Mouse (Mus musculus): ENCODE measurements around the gene S100a2. TPM values are rescaled to one million over a fixed set of nuclear protein-coding genes. Genes with fewer than 3 reads are reported as not detected.
A peak's percentile ranks its signal among the peaks of the same experiment; 100 is the strongest.

S100a2 gene
- polyA plus RNA-seq, 1 experiment from 2014 or later = not detected

DNA sequence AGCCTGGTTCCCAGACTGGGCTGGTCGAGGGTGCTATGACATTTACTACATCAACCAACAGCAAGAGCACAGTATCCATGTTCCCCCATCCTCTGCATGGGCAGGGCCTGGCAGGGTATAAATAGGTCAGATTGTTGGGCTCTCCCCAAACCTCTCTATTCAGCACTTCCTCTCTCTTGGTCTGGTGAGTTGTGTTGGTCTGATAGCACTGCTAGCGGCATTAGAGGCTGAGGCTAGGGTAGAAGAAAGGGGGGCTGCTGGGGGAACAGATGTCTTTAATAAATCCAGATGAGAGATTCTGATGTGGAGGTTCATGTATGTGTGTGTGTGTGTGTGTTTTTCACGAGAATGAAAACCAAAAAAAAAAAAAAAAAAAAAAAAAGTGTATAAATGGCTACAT is 13.6 kb downstream of the S100a2 start, which contains the start of gene S100a4:
TSS of gene S100a4 (plus strand) at position 149 of the 400 bp plus-strand sequence.
- H3K4me3 ChIP-seq (ENCODE audit: inconsistent target) = peak within 1 kb of the TSS; percentile 47
- H3K79me2 ChIP-seq (ENCODE audit: inconsistent target) = peaks cover 22% of the 10 kb centered on the region
- 6% methylated on average over 2 of the region's 3 CpGs for WGBS (ENCODE audit: missing documents)
- no peaks in the 10 kb centered on the region for H3K36me3 ChIP-seq (ENCODE audit: inconsistent target)
- H3K27ac ChIP-seq = peak within 1 kb of the TSS; percentile 85

DNA sequence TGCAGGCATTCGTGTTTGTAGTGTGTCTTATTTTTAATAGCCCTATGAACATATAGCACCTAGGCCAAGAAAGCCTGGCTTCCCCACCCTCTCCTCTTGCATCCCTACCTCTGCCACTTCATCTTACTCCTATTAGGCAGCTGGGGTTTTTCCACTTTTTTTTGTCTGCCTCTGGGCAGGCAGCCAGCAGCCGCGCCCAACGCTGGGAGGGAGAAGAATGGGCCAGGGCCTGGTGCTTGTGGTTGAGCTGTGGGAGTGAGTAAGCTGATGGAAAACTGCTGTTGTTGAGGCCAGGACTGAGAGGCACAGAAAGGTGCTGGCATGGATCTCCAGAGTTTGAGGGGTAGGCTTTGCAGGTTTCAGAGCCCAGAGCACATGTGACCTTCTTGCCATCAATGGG is 14.4 kb downstream of the S100a2 start:
- H3K27ac ChIP-seq = peak overlapping the region; percentile 85
- peaks cover 22% of the 10 kb centered on the region for H3K79me2 ChIP-seq (ENCODE audit: inconsistent target)
- H3K4me3 ChIP-seq (ENCODE audit: inconsistent target) = peak overlapping the region; percentile 47
- 26% methylated on average over 4 of the region's 4 CpGs for WGBS (ENCODE audit: missing documents)
- H3K36me3 ChIP-seq (ENCODE audit: inconsistent target) = no peaks in the 10 kb centered on the region

DNA sequence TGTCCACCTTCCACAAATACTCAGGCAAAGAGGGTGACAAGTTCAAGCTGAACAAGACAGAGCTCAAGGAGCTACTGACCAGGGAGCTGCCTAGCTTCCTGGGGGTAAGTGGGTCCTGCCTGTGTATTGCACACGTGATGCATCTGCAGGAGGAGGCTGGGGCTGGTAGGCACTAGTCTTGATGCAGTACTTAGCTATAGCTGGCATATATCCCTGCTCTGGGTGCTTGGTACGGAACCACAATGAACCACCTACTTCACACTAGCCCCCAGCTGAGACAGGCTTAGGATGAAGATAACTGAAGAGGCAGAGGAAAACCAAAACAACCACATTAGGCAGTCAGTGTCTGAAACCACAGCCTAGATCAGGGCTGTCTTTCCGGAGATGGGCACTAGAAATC is 15.0 kb downstream of the S100a2 start:
- peaks cover 22% of the 10 kb centered on the region for H3K79me2 ChIP-seq (ENCODE audit: inconsistent target)
- peak overlapping the region; percentile 85 for H3K27ac ChIP-seq
- H3K36me3 ChIP-seq (ENCODE audit: inconsistent target) = no peaks in the 10 kb centered on the region
- peak overlapping the region; percentile 47 for H3K4me3 ChIP-seq (ENCODE audit: inconsistent target)
- WGBS (ENCODE audit: missing documents) = 31% methylated on average over 3 of the region's 3 CpGs

DNA sequence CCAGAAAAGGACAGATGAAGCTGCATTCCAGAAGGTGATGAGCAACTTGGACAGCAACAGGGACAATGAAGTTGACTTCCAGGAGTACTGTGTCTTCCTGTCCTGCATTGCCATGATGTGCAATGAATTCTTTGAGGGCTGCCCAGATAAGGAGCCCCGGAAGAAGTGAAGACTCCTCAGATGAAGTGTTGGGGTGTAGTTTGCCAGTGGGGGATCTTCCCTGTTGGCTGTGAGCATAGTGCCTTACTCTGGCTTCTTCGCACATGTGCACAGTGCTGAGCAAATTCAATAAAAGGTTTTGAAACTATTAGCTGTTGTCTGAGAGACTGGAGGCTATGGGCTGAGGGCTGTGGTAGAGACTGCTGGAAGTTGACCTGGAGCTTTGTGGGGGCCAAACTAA is 15.7 kb downstream of the S100a2 start:
- WGBS (ENCODE audit: missing documents) = 81% methylated on average over 2 of the region's 2 CpGs
- Histone ChIP-seq H3K27ac (no peak overlapping the region), H3K79me2 (ENCODE audit: inconsistent target) (peaks cover 22% of the 10 kb centered on the region), H3K36me3 (ENCODE audit: inconsistent target) (no peaks in the 10 kb centered on the region), H3K4me3 (ENCODE audit: inconsistent target) (no peak overlapping the region)

DNA sequence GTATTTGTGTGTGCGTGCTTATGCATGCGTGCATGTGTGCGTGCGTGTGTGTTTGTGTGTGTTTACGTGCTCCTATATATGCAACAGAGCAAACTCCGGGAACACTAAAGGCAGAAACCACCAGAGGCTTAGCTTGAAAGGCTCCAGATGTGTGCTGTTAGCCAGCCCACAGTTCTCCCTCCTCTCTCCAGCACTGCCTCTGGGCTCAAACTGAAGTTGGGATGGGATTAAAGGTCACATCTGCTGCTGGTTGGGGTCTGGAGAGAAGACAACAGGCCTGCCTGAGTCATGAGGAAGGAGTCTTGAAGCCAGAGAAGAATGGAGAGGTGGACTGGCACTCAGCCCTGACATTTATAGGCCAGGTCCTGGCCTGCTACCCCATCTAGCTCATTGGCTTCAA is 16.1 kb downstream of the S100a2 start:
- 89% methylated on average over 6 of the region's 6 CpGs for WGBS (ENCODE audit: missing documents)
- H3K4me3 ChIP-seq (ENCODE audit: inconsistent target) = no peak overlapping the region
- peaks cover 22% of the 10 kb centered on the region for H3K79me2 ChIP-seq (ENCODE audit: inconsistent target)
- H3K27ac ChIP-seq = no peak overlapping the region
- H3K36me3 ChIP-seq (ENCODE audit: inconsistent target) = no peaks in the 10 kb centered on the region

DNA sequence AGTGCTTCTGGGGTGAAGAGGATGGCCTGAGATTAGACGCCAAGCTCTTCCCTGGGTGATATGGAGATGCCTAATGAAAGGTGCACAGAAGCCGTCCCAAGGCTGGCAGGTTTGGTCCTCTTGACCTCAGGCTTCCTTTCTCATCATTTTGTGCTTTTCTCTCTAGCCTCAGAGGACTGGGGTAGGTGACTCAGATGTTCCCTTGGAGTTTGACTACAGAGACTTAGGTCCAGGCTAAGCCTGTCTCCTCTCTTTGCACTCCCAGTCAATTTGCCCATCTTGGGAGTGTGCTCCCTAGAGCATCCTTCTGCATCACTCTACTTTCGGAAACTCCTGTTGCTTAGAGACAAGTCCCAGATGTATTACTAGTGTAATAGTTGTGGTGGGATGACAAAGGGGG is 17.3 kb downstream of the S100a2 start:
- Histone ChIP-seq H3K79me2 (ENCODE audit: inconsistent target) (peaks cover 22% of the 10 kb centered on the region), H3K27ac (no peak overlapping the region), H3K4me3 (ENCODE audit: inconsistent target) (no peak overlapping the region), H3K36me3 (ENCODE audit: inconsistent target) (no peaks in the 10 kb centered on the region)
- 90% methylated on average over 3 of the region's 3 CpGs for WGBS (ENCODE audit: missing documents)

DNA sequence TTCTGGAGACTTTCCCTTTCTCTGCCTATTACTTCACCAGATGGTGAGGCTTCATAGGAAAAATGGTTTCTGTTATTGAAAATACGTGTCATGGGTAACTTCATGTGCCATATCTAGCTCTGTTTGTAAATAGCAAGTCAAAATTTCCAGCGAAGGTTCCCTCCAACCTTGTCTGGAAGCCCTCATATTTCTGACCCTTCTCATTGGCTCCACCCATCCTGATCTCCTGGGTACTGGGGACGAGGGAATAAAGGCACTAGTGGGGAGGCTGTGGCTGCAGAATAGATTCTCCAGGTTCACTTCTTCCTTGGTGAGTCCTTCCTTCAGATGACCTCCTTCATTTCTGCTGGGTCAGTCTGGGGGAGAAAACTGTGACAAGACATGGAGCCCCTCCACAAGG is 18.2 kb downstream of the S100a2 start, which contains the start of gene S100a5:
TSS of gene S100a5 (plus strand) at position 301 of the 400 bp plus-strand sequence.
- WGBS (ENCODE audit: missing documents) = 81% methylated on average over 3 of the region's 3 CpGs
- Histone ChIP-seq H3K4me3 (ENCODE audit: inconsistent target) (no peak within 1 kb of the TSS), H3K36me3 (ENCODE audit: inconsistent target) (no peaks in the 10 kb centered on the region), H3K27ac (no peak within 1 kb of the TSS), H3K79me2 (ENCODE audit: inconsistent target) (peaks cover 27% of the 10 kb centered on the region)

DNA sequence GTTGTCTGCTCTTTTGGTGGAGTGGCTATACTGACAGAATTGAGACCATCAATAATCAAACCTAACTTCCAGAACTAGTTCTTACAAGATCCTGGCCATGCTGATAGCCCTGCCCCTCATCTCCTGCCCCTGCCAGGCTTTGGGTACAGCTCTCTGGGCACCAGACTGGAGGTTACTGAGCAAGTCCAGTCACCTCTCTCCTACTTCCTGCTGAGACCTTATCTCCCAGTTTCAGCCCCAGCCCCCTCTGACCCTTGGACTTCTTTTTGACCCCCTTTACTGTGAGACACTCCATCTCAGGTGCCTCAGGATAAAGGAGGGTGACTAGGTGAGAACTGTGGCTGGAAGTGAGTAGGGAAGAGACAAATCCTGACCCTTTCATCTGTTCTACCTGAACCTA is 19.1 kb downstream of the S100a2 start:
- no peak overlapping the region for H3K4me3 ChIP-seq (ENCODE audit: inconsistent target)
- H3K27ac ChIP-seq = no peak overlapping the region
- peaks cover 32% of the 10 kb centered on the region for H3K79me2 ChIP-seq (ENCODE audit: inconsistent target)
- H3K36me3 ChIP-seq (ENCODE audit: inconsistent target) = no peaks in the 10 kb centered on the region

DNA sequence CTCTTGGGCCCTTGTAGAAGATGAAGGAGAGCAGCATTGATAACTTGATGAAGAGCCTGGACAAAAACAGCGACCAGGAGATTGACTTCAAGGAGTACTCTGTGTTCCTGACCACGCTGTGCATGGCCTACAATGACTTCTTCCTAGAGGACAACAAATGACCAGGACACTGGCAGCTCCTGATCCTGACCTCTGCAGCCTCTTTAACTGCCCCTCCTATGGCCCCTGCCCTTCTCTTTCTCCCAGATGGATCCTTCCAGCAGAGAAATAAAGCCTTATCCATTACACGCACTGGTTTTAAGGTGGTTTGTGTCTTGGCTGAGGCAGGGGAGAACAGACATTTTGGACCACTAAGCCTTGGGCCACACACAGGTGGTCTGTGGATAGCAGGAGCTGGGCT is 21.4 kb downstream of the S100a2 start:
- WGBS (ENCODE audit: missing documents) = 89% methylated on average over 3 of the region's 3 CpGs
- H3K36me3 ChIP-seq (ENCODE audit: inconsistent target) = no peaks in the 10 kb centered on the region
- H3K4me3 ChIP-seq (ENCODE audit: inconsistent target) = no peak overlapping the region
- peaks cover 38% of the 10 kb centered on the region for H3K79me2 ChIP-seq (ENCODE audit: inconsistent target)
- H3K27ac ChIP-seq = peak overlapping the region; percentile 79

DNA sequence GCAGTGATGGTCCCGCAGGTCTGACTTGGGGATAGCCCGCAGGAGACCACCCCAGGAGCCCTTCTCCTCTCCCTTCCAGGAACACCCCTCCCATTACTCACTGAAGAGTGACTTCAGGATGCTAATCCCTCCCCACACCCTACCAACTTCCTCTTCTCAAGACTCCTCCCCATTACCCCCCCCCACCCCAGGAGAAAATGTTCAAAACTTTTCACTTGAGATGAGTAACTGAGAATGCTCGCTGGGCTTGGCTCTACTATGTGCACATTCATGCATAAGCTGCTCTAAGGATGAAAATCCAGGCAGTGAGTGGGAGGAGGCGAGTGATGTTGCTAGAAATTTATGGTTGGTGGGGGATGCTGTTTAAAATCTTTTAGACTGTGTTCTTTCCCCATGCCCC is 22.0 kb downstream of the S100a2 start:
- H3K4me3 ChIP-seq (ENCODE audit: inconsistent target) = no peak overlapping the region
- peaks cover 39% of the 10 kb centered on the region for H3K79me2 ChIP-seq (ENCODE audit: inconsistent target)
- WGBS (ENCODE audit: missing documents) = 14% methylated on average over 4 of the region's 4 CpGs
- H3K27ac ChIP-seq = peak overlapping the region; percentile 79
- no peaks in the 10 kb centered on the region for H3K36me3 ChIP-seq (ENCODE audit: inconsistent target)

DNA sequence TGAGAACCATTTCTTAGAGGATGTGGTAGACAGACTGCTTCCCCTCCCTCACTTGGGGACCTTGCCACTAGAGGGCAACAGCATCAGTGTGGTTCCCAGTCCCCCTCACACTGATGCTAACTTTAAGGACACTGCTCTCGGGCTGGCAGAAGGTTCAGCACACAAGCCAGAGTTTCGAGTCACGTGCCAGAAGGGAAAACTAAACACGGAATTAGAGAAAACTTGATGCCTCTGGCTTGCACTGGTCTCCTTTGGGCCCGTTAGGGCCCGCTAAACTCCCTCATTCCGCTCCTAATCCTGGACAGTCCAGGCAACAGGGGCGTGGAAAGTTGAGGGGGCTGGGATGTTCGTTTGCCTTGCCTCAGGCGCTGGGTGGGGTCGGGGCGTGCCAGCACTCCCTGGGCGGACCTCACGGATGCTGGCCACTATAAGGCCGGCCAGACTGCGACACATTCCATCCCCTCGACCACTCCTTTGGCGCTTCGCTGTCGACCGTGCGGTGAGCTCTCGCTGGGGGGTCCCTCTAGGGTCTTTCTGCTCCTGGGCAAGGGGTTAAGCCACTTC is 22.8 kb downstream of the S100a2 start, which contains the start of gene S100a6:
TSS of gene S100a6 (plus strand) at position 155 of the 564 bp plus-strand sequence.
- Histone ChIP-seq H3K79me2 (ENCODE audit: inconsistent target) (peaks cover 39% of the 10 kb centered on the region), H3K36me3 (ENCODE audit: inconsistent target) (no peaks in the 10 kb centered on the region), H3K27ac (peak within 1 kb of the TSS; percentile 79), H3K4me3 (ENCODE audit: inconsistent target) (peak within 1 kb of the TSS; percentile 78)
- 6% methylated on average over 23 of the region's 23 CpGs for WGBS (ENCODE audit: missing documents)

DNA sequence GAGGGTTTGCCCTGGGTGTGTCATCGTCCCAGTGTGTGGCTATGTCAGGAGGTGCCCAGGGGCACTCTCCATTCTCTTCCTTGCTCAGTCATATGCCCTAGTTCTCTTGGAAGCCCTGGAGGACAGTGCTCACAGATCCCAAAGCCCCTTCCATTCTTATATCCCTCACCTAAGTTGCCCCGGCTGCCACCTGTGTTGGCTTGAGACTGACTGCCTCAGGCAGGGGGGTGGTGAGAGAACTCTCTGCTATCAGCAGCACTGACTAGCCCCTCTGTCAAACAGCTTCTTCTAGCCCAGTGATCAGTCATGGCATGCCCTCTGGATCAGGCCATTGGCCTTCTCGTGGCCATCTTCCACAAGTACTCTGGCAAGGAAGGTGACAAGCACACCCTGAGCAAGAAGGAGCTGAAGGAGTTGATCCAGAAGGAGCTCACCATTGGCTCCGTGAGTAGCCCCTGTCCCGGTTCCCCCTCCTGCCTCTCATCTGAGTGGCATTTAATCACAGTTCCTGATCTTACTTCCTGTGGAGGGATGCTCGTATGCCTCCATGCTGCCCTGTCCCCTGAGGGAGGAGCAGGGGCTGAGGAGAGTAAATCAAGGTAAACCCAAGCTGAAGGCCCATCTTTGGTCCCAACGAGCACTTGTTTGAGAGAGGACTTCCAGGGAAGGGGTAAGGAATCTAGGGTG is 23.6 kb downstream of the S100a2 start:
- WGBS (ENCODE audit: missing documents) = 19% methylated on average over 7 of the region's 7 CpGs
- peak overlapping the region; percentile 78 for H3K4me3 ChIP-seq (ENCODE audit: inconsistent target)
- peaks cover 39% of the 10 kb centered on the region for H3K79me2 ChIP-seq (ENCODE audit: inconsistent target)
- no peaks in the 10 kb centered on the region for H3K36me3 ChIP-seq (ENCODE audit: inconsistent target)
- H3K27ac ChIP-seq = peak overlapping the region; percentile 79

DNA sequence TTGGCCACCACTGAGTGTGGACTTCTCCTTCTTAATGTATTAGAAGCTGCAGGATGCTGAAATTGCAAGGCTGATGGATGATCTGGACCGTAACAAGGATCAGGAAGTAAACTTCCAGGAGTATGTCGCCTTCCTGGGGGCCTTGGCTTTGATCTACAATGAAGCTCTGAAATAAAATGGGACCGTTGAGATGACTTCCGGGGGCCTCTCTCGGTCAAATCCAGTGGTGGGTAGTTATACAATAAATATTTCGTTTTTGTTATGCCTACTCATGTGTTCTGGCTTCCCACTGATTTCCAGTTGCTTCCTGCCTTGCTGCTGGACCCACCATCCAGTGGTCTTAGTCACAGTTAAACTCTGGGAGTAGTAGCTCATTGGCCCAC is 24.1 kb downstream of the S100a2 start:
- peak overlapping the region; percentile 78 for H3K4me3 ChIP-seq (ENCODE audit: inconsistent target)
- H3K79me2 ChIP-seq (ENCODE audit: inconsistent target) = peaks cover 39% of the 10 kb centered on the region
- no peaks in the 10 kb centered on the region for H3K36me3 ChIP-seq (ENCODE audit: inconsistent target)
- peak overlapping the region; percentile 79 for H3K27ac ChIP-seq
- 68% methylated on average over 6 of the region's 6 CpGs for WGBS (ENCODE audit: missing documents)

DNA sequence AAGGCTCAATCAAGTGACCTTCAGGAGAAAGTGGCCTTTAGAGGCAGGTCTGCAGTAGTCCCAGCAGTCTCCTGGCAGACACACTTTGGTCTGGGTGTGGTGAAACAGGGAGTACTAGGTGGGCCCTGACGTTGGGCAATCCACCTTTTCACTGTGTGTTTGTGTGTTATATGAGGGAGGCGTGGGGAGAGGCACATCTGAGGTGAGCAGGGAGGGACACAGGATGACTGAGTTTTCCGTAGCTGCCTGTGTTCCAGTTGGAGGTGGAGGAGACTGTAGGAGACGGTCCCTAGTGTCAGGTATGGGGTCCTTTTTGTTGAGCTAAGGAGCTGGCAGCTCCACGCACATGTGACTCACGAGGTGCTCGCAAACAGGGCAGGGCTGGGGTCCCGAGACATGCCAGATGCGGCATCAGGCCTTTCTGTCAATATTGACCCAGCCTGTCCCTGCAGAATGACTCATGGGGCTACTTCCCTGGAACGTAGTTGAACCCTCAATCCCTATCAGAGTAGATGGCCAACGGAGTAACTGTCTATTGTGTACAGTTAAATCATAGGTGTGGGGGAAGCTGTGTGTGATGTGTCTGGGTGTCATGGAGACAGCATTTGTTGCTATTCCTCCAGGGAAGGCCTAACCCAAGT is 24.7 kb downstream of the S100a2 start:
- H3K79me2 ChIP-seq (ENCODE audit: inconsistent target) = peaks cover 39% of the 10 kb centered on the region
- no peaks in the 10 kb centered on the region for H3K36me3 ChIP-seq (ENCODE audit: inconsistent target)
- 78% methylated on average over 11 of the region's 11 CpGs for WGBS (ENCODE audit: missing documents)
- peak overlapping the region; percentile 78 for H3K4me3 ChIP-seq (ENCODE audit: inconsistent target)
- peak overlapping the region; percentile 79 for H3K27ac ChIP-seq

DNA sequence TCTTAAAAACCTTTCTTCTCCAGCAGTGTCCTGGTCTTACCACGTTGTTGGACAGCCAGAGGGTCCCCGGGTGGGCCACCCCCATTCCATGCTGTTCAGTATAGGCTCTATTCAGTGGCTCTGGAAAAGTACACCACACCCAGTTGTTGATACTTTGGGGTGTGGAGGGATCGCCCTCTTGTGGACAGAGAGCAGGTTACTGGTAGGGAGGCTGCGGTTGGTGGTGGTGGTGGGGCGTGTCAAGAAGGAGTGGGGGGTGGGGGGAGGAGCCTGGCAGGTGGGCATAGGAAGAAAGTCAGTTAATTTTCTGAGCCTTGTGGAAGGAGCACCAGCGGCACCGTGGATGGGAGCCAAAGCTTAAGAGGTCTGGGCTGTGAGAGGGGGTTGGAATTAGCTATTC is 25.4 kb downstream of the S100a2 start:
- peak overlapping the region; percentile 79; the same call in 1 of the 2 replicates for H3K27ac ChIP-seq
- 0% methylated on average over 7 of the region's 7 CpGs for whole genome bisulfite sequencing (ENCODE audit: missing documents)
- peak overlapping the region; percentile 78; the same call in 1 of the 2 replicates for H3K4me3 ChIP-seq (ENCODE audit: inconsistent target)
- no peaks in the 10 kb centered on the region for H3K36me3 ChIP-seq (ENCODE audit: inconsistent target)
- H3K79me2 ChIP-seq (ENCODE audit: inconsistent target) = peaks cover 39% of the 10 kb centered on the region
